10 mouse cellular contexts compared by ENCODE assay signal in the genomic region with DNA sequence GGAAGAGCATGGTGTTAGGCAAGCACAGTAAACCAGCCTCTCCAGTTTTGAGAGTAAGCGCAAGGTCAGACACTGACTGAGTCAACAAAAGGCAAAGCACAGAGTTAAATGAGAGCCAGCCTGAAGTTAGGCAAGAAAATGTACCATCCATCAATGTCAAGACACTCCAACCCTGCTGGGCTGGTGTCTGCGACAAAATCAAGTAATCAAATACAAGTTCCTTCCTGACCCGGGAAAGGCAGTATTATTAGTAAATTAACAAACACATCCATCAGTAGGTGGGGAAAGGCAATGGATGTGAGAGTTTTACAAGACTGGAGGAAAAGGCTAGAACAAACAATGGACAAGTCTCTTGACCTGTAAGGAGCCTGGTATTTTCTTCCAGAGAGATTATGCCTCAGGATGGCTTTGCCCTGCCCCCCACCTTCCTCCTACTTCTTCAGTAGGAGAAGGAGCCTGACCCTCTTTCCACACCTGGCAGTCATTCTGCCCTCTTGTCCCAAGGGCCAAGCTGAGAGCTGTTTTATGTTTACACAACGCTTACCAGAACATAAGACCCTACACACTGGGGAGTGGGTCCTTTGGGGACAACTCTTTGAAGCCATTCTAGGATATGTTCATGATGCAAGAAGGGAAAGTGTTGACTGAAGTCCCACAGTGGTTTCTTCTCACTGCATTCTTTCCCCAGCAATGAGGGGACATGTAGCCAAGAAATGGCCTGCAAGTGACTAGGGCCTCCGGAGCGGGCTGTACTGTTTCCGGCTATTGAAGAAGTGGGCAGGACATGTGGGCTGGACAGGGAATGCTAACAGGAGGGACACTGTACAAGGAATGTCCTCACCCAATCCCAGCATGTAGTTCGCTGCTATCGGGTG.
A peak's percentile ranks its signal among the peaks of the same experiment; 100 is the strongest.
DNase-seq lines count a peak whose midpoint lies in the region; ATAC-seq and TF ChIP-seq lines count a peak whose summit lies in the region.
"Had no signal": no experiment of that assay in that cellular context is flagged by ENCODE, and none has a peak within 500 bp of the region (broad histone marks: within the 10 kb centered on the region; RNA-seq: fewer than 3 reads in every experiment).

No protein-coding gene starts in this region.

- no peak overlapping the region for H3K9ac ChIP-seq in heart, postnatal 0 days (replicated peaks; ENCODE audit: low read depth, low read length)
- H3K9ac ChIP-seq in kidney, embryonic 15.5 days, result no peak overlapping the region
- no peak overlapping the region for H3K9ac ChIP-seq in forebrain, embryonic 15.5 days (replicated peaks)

- intact Hi-C loops in left cerebral cortex, postnatal 14 days (cut with DNase I), result no loop called here

- no peak overlapping the region for H3K27ac ChIP-seq in heart, postnatal 0 days (ENCODE audit: low read depth)
- peak overlapping the region; percentile 49 for H3K27ac ChIP-seq in kidney, embryonic 15.5 days
- no peak overlapping the region for H3K27ac ChIP-seq in forebrain, embryonic 15.5 days (replicated peaks)
- H3K27ac ChIP-seq: macrophage had no signal

- H3K9me3 ChIP-seq in heart, postnatal 0 days (replicated peaks; ENCODE audit: control insufficient read depth, low read length), result no peaks in the 10 kb centered on the region
- H3K9me3 ChIP-seq in kidney, embryonic 15.5 days (replicated peaks), result no peaks in the 10 kb centered on the region
- H3K9me3 ChIP-seq in forebrain, embryonic 15.5 days, result no peaks in the 10 kb centered on the region

- H3K4me1 ChIP-seq in heart, postnatal 0 days (ENCODE audit: control insufficient read depth, insufficient read depth), result no peaks in the 10 kb centered on the region
- H3K4me1 ChIP-seq in kidney, embryonic 15.5 days, result peaks cover 11% of the 10 kb centered on the region; the same call in 1 of the 2 replicates
- H3K4me1 ChIP-seq in forebrain, embryonic 15.5 days, result no peaks in the 10 kb centered on the region

- peak; percentile 28 for DNase-seq in heart, postnatal 0 days (ENCODE audit: low spot score)
- DNase-seq in heart, adult 8-10 months (ENCODE audit: low spot score), result no peak
- peak; percentile 75 for DNase-seq in adrenal gland, postnatal 14 days
- DNase-seq in lung, postnatal 10 days, result peak; percentile 89
- no peak for DNase-seq in left cerebral cortex, postnatal 14 days (ENCODE audit: low spot score in 2 of 2)
- no peak for DNase-seq in gastrocnemius, postnatal 4 days (ENCODE audit: low spot score in 2 of 2)
- DNase-seq: thymus, postnatal 4 days had no signal

- no peak for TF ChIP-seq CTCF in heart, postnatal 0 days (IDR thresholded peaks at IDR 0.05; ENCODE audit: low read depth)

- WGBS in heart, postnatal 0 days, result 47% methylated on average over 9 of the region's 9 CpGs
- WGBS in kidney, embryonic 15.5 days, result 40% methylated on average over 9 of the region's 9 CpGs
- WGBS in forebrain, embryonic 15.5 days, result 90% methylated on average over 9 of the region's 9 CpGs

- no peaks in the 10 kb centered on the region for H3K27me3 ChIP-seq in heart, postnatal 0 days (ENCODE audit: control insufficient read depth, insufficient read depth, low read length)
- no peaks in the 10 kb centered on the region for H3K27me3 ChIP-seq in kidney, embryonic 15.5 days
- H3K27me3 ChIP-seq in forebrain, embryonic 15.5 days, result no peaks in the 10 kb centered on the region

- no peaks in the 10 kb centered on the region for H3K36me3 ChIP-seq in heart, postnatal 0 days (replicated peaks; ENCODE audit: control insufficient read depth, insufficient read depth, low read length)
- H3K36me3 ChIP-seq in kidney, embryonic 15.5 days, result no peaks in the 10 kb centered on the region
- H3K36me3 ChIP-seq in forebrain, embryonic 15.5 days, result no peaks in the 10 kb centered on the region

- TF ChIP-seq EP300 in heart, postnatal 0 days (IDR thresholded peaks at IDR 0.05; ENCODE audit: low read depth), result no peak

- peak; percentile 72 for ATAC-seq in heart, postnatal 0 days (ENCODE audit: insufficient read depth, low read depth)
- peak; percentile 66 for ATAC-seq in kidney, embryonic 15.5 days (replicated peaks; ENCODE audit: low FRiP score)
- ATAC-seq in forebrain, embryonic 15.5 days (replicated peaks), result no peak

- H3K4me2 ChIP-seq in heart, postnatal 0 days (ENCODE audit: low read depth, low read length), result no peak overlapping the region
- no peak overlapping the region for H3K4me2 ChIP-seq in kidney, embryonic 15.5 days
- no peak overlapping the region for H3K4me2 ChIP-seq in forebrain, embryonic 15.5 days (replicated peaks)

- no peak overlapping the region for H3K4me3 ChIP-seq in heart, postnatal 0 days (ENCODE audit: low read depth, low read length)
- no peak overlapping the region for H3K4me3 ChIP-seq in kidney, embryonic 15.5 days (replicated peaks)
- no peak overlapping the region for H3K4me3 ChIP-seq in forebrain, embryonic 15.5 days

Comparison
In these comparisons a context has a peak if more than half of its experiments do, and no peak if none do; other contexts are left out.
1. DNase-seq: peak in heart, postnatal 0 days (single experiment), adrenal gland, postnatal 14 days (single experiment) and lung, postnatal 10 days (single experiment); none in heart, adult 8-10 months (single experiment), left cerebral cortex, postnatal 14 days (0 of 2) and gastrocnemius, postnatal 4 days (0 of 2).